Mouse (Mus musculus) cerebellum, postnatal 4 days (tissue): ENCODE results near the gene Apod.
"Not testable (repeated sequence)": the region's sequence is repeated elsewhere in the genome, so short reads cannot be mapped to it uniquely, and the experiment has no call there.

Experiments
- DNase-seq, 2 experiments: peaks; one replicate each; pipeline ENCODE4 v3.0.0; 2022; ENCODE audit warnings: low spot score in 2 of 2, mixed read lengths in 1 of 2

The Apod gene

DNA sequence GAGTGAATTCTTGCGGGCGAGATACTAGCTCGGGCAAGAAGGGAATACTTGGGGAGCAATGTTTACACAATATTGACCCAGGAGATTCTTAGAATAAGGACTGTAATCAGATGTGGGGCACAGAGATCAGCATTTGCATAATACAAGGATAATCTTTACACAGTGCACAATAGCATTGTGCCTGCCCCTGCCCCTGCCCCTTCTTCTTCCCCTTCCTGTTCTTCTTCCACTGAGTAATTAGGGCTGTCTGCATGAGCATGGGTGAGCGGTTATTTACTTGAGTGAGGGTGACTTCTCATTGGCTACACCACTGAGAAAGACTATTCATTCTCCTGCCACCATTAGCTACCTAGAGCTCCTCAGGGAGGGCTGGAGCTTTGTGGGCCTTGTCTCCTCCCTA lies 6.9 kb upstream of the Apod start:
- DNase-seq = no peak

DNA sequence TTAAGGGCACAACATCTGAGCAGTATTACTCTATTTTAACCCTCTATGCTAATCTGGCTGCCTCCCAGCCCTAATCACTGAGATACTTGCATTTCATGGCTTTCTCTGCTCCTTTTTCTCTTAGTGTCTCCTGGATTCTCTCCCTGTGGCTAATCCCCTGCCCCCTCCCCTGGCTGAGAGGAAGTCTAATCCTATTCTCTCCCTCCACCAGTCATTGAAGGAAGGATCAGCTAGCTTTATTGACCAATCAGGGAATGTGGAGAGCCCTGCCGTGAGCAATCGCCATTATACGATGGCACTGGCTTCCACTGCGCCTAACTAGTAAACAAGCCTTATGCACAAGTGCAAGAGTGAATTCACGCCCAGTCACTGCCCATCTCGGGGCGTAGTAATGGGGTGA lies 6.3 kb upstream of the Apod start:
- DNase-seq = no peak

DNA sequence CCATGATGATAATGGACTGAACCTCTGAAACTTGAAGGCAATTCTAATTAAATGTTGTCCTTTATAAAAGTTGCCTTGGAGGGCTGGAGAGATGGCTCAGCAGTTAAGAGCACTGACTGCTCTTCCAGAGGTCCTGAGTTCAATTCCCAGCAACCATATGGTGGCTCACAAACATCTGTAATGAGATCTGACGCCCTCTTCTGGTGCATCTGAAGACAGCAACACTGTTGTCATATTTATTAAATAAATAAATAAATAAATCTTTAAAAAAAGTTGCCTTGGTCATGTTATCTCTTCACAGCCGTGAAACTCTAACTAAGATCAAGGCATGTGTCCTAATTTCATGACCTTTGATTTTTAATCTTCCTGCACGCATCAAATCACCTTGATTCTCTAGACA lies 5.1 kb upstream of the Apod start:
- DNase-seq = not testable (repeated sequence)

DNA sequence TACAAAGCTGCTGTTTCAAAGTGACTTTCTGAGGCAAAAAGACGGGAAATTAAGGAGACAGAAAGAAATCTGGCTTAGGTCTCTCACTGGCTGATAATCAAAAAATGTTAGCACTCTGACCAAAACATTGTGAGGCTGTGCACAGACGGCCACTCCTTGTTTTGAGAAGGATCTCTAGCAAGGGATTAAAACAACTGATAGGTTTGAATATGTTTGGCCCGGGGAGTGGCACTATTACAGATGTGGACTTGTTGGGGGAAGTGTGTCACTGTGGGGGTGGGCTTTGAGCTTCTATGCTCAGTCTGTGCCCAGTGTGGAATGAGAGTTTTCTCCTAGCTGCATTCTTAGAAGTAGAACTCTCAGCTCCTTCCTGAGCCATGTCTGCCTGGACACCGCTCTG lies 4.7 kb upstream of the Apod start:
- DNase-seq = no peak

DNA sequence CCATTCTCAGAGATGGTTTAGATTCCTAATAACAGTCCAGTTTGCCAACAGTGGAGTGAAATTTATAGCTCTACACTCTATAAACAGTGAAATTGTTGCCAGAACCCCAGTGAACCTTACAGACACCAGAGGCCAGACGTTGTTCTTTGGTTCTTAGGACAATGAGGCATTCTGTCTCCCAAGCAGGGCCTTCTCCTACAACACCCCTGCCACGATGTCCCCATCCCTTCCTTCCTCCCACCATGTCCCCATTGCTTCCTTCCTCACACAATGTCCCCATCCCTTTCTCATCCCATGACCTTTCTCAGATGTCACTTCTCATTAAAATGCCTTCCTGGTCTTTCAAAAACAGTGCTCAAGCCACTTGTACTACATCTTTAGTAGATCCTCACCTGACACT lies 3.8 kb upstream of the Apod start:
- DNase-seq = no peak

DNA sequence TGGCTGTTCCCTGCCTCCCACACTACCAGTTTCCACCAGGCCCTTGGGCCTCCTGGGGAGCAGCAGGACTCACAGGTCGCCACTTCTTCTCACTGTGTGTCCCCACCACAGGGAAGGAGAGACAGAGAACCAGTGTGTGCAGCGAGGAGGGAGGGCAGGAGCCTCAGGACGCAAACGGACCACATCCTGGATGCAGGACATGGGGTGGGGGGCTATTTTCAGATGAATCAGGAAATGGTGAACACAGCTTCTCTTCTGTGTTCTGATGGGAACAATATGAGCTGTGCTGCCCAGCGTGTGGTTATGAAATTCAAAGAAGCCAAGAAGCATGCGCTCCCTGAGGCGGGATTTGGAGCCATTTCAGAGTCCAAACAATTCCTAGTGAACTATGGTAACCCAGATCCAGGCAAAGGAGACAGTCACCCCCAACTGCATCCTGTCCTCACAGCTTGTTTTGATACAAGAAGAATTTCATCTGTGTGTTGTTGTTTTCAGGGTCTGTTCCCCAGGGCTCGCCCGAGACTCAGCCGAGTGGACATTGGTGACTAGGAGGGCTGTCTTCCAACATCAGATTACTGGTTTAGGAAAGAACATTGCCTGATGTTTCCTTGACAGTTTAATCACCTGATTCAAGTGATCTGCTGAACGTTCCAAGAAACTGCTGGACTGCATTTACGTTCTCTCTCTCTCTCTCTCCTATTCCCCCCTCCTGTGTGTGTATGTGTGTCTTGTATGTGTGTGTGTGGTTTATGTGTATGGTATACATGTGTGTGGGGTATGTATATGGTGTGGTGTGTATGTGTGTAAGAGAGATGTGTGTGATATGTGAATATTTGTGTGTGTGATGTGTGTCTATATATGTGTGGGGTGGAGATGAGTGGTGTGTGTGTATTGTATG lies 1.9 kb upstream of the Apod start:
- not testable (repeated sequence) for DNase-seq

DNA sequence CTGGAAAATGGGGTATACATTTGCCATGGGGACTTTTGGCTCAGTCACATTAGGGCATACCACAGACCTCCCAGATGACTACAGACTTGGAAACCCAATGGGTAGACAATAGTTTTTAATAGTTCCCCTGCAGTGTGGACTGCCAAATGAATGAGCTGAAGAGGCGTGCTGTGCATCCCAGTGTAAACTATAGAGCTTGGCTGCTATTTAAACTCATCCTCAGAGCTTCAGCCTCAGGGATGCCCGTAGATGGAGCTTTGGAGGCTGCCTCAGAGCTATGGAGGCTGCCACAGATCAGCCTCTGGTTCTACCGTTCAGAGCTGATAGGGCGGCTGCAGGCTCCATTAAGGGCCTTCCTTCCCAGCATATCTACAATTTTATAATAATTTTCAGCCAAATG lies 686 bp upstream of the Apod start:
- DNase-seq = no peak

DNA sequence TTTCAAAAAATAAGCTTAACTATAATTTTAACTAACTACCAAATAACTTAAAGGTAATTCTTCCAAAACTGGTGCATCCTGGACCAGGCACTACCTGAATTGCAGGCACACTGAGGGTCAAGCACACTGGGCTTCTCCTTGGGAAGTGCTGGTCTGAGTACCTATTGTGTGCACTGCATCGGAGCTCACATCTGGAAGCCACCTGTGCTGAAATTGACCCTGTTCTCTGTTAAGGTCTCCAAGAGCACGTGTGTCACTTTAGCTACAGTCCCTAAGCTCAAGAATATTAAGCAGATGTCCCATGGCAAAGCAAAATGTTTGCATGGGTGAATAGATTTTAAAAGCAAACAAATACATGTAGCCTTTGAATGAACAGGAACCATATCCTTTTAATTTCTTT lies 997 bp downstream of the Apod start:
- no peak for DNase-seq

DNA sequence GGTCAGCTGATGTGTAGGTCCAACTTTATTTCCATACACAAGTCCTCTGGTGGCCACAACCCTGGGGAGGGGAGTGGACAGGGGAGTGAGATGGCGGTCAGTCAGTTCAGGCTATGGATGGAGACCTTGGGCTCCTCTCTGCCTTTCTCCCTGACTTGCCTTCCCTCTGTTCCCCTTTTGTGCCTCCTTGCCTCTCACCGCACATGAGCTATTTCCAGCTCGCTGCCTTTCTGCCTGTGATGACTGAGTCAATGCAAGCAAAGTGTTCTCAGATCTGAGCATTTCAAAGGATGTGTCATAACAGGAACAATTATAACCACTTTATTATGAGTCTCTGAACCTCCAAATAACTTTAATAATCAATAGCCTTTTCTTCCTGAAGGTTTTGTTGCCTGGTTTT lies 2.3 kb downstream of the Apod start:
- DNase-seq = no peak

DNA sequence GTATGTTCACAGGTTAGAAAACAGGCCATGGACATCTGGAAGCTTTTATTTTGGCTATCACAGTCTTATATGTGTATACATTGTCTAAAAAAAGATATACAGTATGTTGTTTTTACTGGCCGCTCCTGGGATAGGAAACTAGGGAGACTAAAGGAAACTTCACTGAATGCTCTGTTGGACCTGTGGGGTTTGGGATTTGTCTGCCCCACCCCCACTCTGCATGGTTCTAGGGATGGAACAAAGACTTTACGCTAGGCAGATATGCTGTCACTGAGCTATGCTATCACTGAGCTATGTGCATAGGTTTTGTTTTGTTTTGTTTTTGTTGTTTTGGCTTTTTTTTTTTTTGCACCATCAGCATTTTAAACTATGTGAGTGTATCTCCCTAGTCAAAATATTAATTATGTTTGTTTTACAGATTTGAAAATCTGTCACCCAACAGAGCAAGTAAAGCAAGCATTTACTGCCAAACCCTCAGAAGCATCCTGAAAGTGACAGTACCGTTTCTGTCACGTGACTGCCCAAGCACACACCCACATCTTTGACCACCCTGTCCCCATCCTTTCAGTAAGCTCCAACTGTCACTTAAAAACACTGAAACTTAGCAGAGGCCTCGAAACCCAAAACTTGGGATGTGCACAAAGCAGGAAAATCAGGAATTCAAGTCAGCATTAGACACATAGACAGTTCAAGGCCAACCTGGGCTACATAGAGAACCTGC lies 9.2 kb downstream of the Apod start:
- DNase-seq = no peak

DNA sequence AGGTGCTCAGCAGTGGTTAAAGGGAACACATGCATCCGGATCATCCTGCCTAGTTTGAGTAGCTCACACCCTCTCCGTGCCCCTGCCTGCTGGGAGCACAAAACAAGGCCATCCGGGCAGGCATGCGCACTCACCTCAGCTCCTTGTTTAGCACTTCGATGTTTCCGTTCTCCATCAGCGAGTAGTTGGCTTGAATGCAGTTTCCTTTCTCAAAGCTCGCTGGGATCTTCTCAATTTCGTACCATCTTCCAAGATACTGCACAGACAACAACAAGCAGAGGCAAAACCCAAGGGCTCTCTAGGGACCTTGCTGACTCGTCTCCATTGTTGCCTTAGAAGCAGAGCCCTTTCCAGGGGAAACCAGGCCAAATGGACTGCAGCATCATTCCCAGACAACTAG lies 11.3 kb downstream of the Apod start:
- DNase-seq = no peak

DNA sequence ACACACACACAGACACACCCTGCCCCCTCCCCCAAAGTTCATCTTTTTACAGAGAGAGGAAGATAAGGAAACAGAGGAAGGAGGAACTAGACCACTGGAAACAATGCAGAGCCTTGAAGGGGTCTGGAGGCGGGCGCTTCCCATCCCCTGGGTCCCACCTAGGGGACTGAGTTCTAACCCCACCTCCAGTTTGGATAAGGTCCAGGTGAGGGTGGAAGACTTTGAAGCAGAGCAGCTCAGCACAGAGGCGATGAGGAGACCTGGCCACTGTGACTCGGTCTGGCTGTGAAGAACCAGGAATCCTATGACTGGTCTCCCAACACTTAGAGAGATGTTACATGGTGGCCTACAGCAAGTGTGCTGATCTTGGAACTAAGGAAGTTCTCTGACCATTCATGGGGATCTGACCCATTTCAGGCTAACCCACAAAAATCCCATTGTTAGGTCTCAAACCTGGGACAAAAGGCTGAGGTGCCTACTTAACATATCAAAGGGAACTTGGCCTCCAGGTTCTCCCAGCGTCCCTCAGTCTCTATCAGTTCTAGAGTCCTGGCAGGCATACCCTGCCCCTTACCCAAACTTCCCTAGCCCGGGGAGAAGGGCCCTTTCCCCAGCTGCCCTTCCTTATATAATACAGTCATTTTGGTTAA lies 13.6 kb downstream of the Apod start:
- no peak for DNase-seq

DNA sequence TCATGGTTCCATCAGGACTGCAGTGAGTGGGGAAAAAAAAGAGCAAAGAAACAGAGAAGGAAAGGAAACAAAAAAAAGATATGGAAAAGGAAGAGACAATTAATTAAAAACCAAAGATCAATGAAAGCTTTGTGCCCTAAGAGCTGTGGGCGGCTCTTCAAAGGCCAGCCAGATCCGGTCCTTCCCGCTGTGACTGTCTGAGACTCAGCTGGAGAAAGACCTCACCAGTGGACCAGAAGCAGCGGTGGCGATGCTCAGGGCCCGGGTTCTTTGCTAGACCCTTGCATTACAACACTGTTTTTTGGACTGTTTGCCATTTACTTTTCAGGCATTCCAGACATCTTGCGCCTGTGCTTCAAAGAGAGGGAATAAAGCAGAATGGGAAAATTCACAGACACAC lies 14.1 kb downstream of the Apod start:
- no peak for DNase-seq

DNA sequence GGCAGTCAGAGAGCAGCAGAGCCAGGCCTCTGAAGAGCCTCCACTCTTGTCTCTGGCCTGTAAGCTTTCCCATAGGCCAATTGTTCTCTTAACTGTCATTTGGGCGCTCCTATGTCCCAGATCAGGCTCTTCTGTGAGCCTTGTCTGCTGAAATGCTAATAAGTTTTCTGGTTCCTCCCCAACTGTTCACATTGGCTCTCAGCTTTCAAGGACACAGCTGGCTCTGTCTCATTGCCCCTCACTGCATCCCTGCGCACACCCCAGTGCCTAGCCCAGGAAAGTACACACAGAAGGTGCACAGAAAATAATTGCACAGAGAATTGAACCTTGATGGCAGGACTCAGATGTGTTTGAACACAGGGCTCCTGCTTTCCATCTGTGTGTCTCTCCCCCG lies 14.7 kb downstream of the Apod start:
- no peak for DNase-seq

DNA sequence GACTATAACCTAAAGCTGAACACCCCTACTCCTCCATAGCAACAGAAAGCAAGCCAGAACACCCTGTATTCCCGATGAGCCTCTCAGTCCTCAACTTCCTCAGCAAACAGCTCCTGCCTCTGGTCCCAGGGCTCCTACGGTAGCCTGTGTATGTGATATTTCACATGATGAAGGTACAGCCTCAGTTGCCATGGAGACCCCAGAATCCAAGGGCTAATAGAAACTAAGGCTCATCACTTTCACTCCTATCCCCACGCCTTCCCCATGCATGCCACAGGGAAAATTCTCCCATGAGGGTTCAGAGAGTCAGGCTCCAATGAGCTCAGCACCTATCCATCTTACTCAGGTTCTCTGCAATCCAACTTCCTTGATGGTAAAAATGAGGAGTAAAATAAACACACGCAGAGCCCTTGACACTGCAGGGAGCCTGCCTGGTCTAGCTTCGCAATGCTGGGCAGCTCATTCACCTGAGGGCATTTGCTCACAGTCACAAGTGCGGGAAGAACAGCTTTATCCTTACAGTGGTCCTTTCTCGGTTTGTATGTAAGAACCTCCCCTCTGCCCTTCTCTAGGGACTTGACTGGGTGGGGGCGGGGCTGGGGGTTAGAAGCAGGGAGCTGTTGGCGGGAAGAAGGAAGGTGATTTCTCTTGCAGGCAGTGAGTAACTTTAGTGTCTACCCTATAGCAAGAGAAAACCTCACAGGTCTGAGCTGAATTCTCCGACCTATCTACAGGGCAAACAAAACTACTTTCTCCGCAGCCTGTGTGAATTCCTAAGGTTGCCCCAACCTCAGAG lies 15.2 kb downstream of the Apod start:
- no peak for DNase-seq

DNA sequence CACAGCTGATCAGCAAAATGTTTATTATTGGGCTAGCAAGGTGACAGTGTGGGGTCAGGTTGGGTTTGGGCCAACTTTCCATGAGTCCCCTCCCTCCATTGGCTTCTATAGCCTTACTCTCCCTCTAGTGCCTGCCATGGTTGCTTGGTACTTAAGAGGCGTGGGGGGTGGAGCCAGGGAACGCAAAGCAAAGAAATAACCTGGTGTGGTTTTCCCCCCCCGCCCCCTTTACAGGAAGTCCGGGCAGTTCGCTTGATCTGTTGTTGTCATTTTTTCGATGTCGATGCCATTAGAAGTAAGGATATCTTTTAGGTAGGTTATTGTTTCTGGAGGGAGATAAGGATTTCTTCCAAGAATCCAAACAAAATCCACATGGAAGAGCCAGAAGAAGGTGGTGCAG lies 17.5 kb downstream of the Apod start:
- DNase-seq = no peak

DNA sequence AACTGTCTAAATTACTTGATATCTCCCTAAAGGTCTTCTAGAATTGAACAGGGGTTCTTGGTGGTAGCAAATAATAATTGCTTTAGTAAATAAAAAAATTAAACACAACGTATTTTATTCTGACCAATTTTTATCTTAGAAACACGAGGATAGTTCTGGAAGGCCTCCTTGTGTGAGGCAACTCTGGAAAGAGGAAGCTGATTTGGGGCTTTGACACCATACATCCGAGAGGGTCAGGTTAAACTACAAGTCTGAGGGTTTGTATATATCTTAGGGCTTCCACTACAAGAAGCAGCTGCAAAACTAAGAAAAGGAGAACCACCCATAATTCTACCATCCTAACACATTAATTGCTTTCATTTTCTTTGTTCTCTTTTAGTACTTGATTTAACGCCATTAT lies 20.8 kb downstream of the Apod start:
- no peak for DNase-seq

DNA sequence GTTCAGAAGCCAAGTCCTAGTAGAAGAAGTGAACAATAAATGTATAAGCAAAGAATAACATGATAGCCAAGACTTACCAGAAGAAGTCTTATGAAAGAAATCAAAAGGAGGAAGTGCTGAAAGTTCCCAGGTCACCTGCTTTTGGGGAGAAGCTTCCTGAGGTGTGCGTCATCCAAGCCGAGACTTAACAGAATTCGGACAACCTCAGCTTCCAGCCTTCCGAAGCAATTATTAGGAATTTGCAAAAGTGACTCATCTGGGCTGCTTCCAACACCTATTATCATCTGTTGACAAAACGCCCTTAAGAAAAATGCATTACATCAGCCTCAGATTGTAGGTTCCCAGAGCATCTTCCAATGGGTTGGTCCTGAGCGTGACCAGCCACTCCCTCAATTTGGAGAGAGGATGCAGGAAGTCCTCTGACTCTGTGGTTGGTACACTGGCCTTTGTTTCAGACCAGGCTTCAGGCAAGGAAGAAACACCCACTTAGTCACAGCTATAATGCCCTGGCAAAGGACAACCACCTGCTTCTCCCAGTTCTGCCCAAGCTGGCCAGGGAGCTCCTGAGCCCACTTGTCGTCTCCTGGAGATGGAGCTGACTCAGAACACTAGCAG lies 23.8 kb downstream of the Apod start:
- no peak for DNase-seq

DNA sequence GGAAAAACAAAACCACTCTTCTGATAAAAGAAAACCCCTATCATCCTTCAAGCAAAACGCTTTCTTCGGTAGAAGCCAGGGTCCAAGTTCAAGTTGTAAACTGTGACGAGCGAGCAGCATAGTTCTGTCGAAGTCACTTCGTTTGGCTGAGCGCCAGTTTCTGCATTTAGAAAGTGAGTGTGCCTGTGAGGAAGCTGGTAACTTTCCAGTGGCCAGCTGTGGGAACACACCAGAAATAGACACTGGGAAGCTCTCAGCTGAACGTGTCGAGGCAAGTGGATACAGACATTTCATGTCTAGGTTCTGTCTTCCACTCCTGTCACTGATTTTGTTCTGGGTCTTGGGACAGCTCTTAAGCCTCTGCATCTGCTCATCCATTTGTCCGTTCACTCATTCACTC lies 24.3 kb downstream of the Apod start:
- peak in 1 of 2 experiments; percentile 26 for DNase-seq

DNA sequence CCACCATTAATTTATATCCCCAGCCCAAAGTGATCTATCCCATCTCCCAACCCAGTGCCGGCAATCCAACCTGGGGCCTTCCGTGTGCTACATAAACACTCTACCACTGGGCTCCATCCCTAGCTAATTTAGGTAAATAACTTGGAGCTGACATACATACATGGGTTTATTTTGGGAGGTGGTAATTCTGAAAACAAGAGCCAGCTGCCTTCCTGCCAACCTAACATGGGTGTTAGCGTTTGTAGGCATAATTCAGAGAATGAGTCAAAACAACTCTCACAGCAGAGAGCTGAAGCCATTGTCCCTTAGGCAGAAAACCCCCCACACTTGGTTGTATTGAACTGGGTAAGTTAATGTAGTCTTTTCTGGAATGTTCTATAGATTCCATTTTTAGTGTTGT lies 26.9 kb downstream of the Apod start:
- DNase-seq = no peak

DNA sequence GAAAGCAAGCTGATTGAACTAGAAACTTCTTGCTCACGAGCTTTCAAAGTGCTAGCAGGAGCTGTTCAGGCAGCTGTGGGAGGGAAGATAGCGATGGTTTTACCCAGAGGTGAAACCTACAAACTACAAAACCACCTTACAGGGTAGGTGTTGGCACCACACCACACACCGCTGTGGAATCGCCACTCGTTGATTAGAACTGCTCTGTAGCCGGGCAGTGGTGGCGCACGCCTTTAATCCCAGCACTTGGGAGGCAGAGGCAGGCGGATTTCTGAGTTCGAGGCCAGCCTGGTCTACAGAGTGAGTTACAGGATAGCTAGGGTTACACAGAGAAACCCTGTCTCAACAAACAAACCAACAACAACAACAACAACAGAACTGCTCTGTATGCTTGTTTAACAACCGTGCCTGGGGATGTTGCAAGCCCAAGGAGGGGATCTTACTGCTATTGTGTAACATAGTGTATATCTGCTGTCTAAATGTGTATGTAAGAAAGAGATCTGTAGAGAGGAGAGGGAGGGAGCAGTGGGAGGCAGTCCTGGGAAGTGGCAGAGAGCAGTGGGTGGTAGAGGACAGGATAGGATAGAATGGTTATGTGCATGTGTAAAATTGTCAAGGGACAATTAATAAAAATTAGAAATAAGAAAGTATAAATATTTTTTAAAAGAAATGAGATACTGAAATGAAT lies 27.7 kb downstream of the Apod start:
- DNase-seq = no peak
